Mouse (Mus musculus) ES-Bruce4 (cell line): Measurements from ENCODE around the gene Aqp6. TPM values are rescaled to one million over a fixed set of nuclear protein-coding genes. Genes with fewer than 3 reads are reported as not detected.

Experiments used
- H3K27ac ChIP-seq: 2 replicates; pipeline ENCODE4 v1.5.1; 2012; ENCODE audit warnings: low read length, inconsistent platforms; ENCODE audit not compliant: insufficient read depth
- H3K27me3 ChIP-seq: 2 replicates; pipeline ENCODE4 v1.6.1; 2012; ENCODE audit warnings: mild to moderate bottlenecking, low read length, inconsistent platforms; ENCODE audit not compliant: control insufficient read depth, poor library complexity, insufficient read depth, severe bottlenecking
- H3K36me3 ChIP-seq: 2 replicates; pipeline ENCODE4 v1.6.1; 2012; ENCODE audit warnings: inconsistent platforms, mild to moderate bottlenecking, low read length, moderate library complexity; ENCODE audit not compliant: control insufficient read depth, poor library complexity, insufficient read depth, severe bottlenecking
- H3K4me1 ChIP-seq: one replicate; pipeline ENCODE4 v1.8.1; 2011; ENCODE audit warnings: low read length; ENCODE audit not compliant: control insufficient read depth, insufficient read depth
- H3K4me3 ChIP-seq: 2 replicates; pipeline ENCODE4 v1.5.1; 2011; ENCODE audit warnings: low read depth, mild to moderate bottlenecking, low read length
- H3K9ac ChIP-seq: 2 replicates; pipeline ENCODE4 v1.6.1; 2012; ENCODE audit warnings: low read depth, mild to moderate bottlenecking, inconsistent platforms; ENCODE audit not compliant: poor library complexity, severe bottlenecking
- H3K9me3 ChIP-seq: replicated peaks from 2 replicates; pipeline ENCODE4 v1.6.1; 2012; ENCODE audit warnings: mild to moderate bottlenecking, low read length, inconsistent platforms; ENCODE audit not compliant: control insufficient read depth, poor library complexity, insufficient read depth, severe bottlenecking
- CTCF ChIP-seq: IDR thresholded peaks from one replicate; pipeline ENCODE4 v1.8.1; 2011; ENCODE audit warnings: low read depth, low read length
- EP300 ChIP-seq: IDR thresholded peaks from 2 replicates; pipeline ENCODE4 v1.6.1; 2011; ENCODE audit warnings: low read depth, low read length; ENCODE audit not compliant: insufficient read depth
- POLR2A ChIP-seq: IDR thresholded peaks from one replicate; pipeline ENCODE4 v1.8.1; 2011; ENCODE audit warnings: low read length; ENCODE audit not compliant: insufficient read depth
- polyA plus RNA-seq: library from polyadenylated mRNA; stranded (reverse); fragments of >200 nt; gene quantifications from 2 replicates; pipeline ENCODE4 v1.2.4, GENCODE M21; 2011; ENCODE audit warnings: low read depth; ENCODE audit not compliant: missing spikeins, insufficient read depth, insufficient read length

The Aqp6 gene
- polyA plus RNA-seq, 1 experiment, result 0.42 TPM

GRCm38 (mm10) chr15:99586525-99586924 is 14.7 kb upstream of the Aqp6 start:
- Histone ChIP-seq H3K9ac (no peak overlapping the region), H3K4me1 (peaks cover 3% of the 10 kb centered on the region), H3K27me3 (peaks cover 14% of the 10 kb centered on the region), H3K9me3 (no peaks in the 10 kb centered on the region), H3K27ac (no peak overlapping the region), H3K4me3 (no peak overlapping the region), H3K36me3 (no peaks in the 10 kb centered on the region)
- TF ChIP-seq POLR2A (no peak), CTCF (no peak), EP300 (no peak)

- H3K36me3 ChIP-seq, result no peaks in the 10 kb centered on the region
- H3K9ac ChIP-seq, result no peak overlapping the region
- TF ChIP-seq EP300 (no peak), POLR2A (no peak), CTCF (no peak)
- peaks cover 3% of the 10 kb centered on the region for H3K4me1 ChIP-seq
- H3K9me3 ChIP-seq, result no peaks in the 10 kb centered on the region
- H3K27me3 ChIP-seq, result peaks cover 14% of the 10 kb centered on the region
- no peak overlapping the region for H3K27ac ChIP-seq
- H3K4me3 ChIP-seq, result no peak overlapping the region
Observed at GRCm38 (mm10) chr15:99589237-99589636, 12.0 kb upstream of the Aqp6 start.

- H3K9ac ChIP-seq, result no peak overlapping the region
- H3K36me3 ChIP-seq, result no peaks in the 10 kb centered on the region
- H3K9me3 ChIP-seq, result no peaks in the 10 kb centered on the region
- TF ChIP-seq POLR2A, result no peak
- TF ChIP-seq EP300, result no peak
- TF ChIP-seq CTCF, result no peak
- H3K4me3 ChIP-seq, result no peak overlapping the region
- H3K4me1 ChIP-seq, result peaks cover 3% of the 10 kb centered on the region
- H3K27ac ChIP-seq, result no peak overlapping the region
- peaks cover 14% of the 10 kb centered on the region for H3K27me3 ChIP-seq
Observed at GRCm38 (mm10) chr15:99589704-99590103, 11.5 kb upstream of the Aqp6 start.

GRCm38 (mm10) chr15:99590429-99591084 is 10.6 kb upstream of the Aqp6 start, which contains the start of gene Aqp5:
Gene Aqp5 (plus strand): TSS chr15:99590782.
- TF ChIP-seq POLR2A, result no peak
- no peak for TF ChIP-seq EP300
- TF ChIP-seq CTCF, result no peak
- peak within 1 kb of the TSS; percentile 85 for H3K4me3 ChIP-seq
- no peaks in the 10 kb centered on the region for H3K36me3 ChIP-seq
- peaks cover 3% of the 10 kb centered on the region for H3K4me1 ChIP-seq
- H3K9ac ChIP-seq, result peak within 1 kb of the TSS; percentile 82
- no peak within 1 kb of the TSS for H3K27ac ChIP-seq
- H3K27me3 ChIP-seq, result peaks cover 14% of the 10 kb centered on the region
- no peaks in the 10 kb centered on the region for H3K9me3 ChIP-seq

GRCm38 (mm10) chr15:99592177-99592576 is 9.0 kb upstream of the Aqp6 start:
- H3K27ac ChIP-seq, result no peak overlapping the region
- no peaks in the 10 kb centered on the region for H3K36me3 ChIP-seq
- peaks cover 5% of the 10 kb centered on the region for H3K4me1 ChIP-seq
- H3K9ac ChIP-seq, result no peak overlapping the region
- TF ChIP-seq CTCF, result no peak
- TF ChIP-seq EP300, result no peak
- TF ChIP-seq POLR2A, result no peak
- no peaks in the 10 kb centered on the region for H3K9me3 ChIP-seq
- no peak overlapping the region for H3K4me3 ChIP-seq
- H3K27me3 ChIP-seq, result peaks cover 14% of the 10 kb centered on the region

- no peaks in the 10 kb centered on the region for H3K36me3 ChIP-seq
- peaks cover 8% of the 10 kb centered on the region for H3K4me1 ChIP-seq
- no peak overlapping the region for H3K27ac ChIP-seq
- no peaks in the 10 kb centered on the region for H3K9me3 ChIP-seq
- H3K27me3 ChIP-seq, result peaks cover 14% of the 10 kb centered on the region
- TF ChIP-seq POLR2A (no peak), EP300 (no peak), CTCF (no peak)
- no peak overlapping the region for H3K9ac ChIP-seq
- H3K4me3 ChIP-seq, result no peak overlapping the region
Observed at GRCm38 (mm10) chr15:99592877-99593276, 8.3 kb upstream of the Aqp6 start.
